Mouse (Mus musculus): ENCODE data around the gene Prss41.

- no peak for TF ChIP-seq GATA1 (IDR thresholded peaks at IDR 0.05; ENCODE audit: borderline replicate concordance, low read length)
- no peak for TF ChIP-seq CTCF (IDR thresholded peaks at IDR 0.05; ENCODE audit: low read depth, low read length)
- TF ChIP-seq TAL1 (conservative IDR thresholded peaks at IDR 0.05; ENCODE audit: low read depth, low read length) = no peak
Observed at GRCm38 (mm10) chr17:23843141-23843811, 696 bp downstream of the Prss41 start.
